Mouse (Mus musculus): Measurements from ENCODE around the gene St6galnac3.

The St6galnac3 gene

GRCm38 (mm10) chr3:153348797-153349465, 376.0 kb downstream of the St6galnac3 start:
- no peak for DNase-seq (ENCODE audit: low spot score)

- no peak for DNase-seq (ENCODE audit: low spot score)
These were observed 380.0 kb downstream of the St6galnac3 start for GRCm38 (mm10) chr3:153344979-153345378.

- no peak for DNase-seq (ENCODE audit: low spot score)
These were observed 385.0 kb downstream of the St6galnac3 start for GRCm38 (mm10) chr3:153339940-153340339.

GRCm38 (mm10) chr3:153339091-153339490, 385.9 kb downstream of the St6galnac3 start:
- DNase-seq (ENCODE audit: low spot score): no peak

GRCm38 (mm10) chr3:153337779-153338178, 387.2 kb downstream of the St6galnac3 start:
- no peak for DNase-seq (ENCODE audit: low spot score)

GRCm38 (mm10) chr3:153337221-153337620, 387.8 kb downstream of the St6galnac3 start:
- DNase-seq (ENCODE audit: low spot score): no peak

- no peak for DNase-seq (ENCODE audit: low spot score)
These were observed 390.7 kb downstream of the St6galnac3 start for GRCm38 (mm10) chr3:153334152-153334825.

GRCm38 (mm10) chr3:153324307-153324706, 400.7 kb downstream of the St6galnac3 start:
- no peak for DNase-seq (ENCODE audit: low spot score)

GRCm38 (mm10) chr3:153323446-153323845, 401.5 kb downstream of the St6galnac3 start:
- no peak for DNase-seq (ENCODE audit: low spot score)

GRCm38 (mm10) chr3:153313583-153313982, 411.4 kb downstream of the St6galnac3 start:
- DNase-seq (ENCODE audit: low spot score): no peak

GRCm38 (mm10) chr3:153313167-153313566, 411.8 kb downstream of the St6galnac3 start:
- no peak for DNase-seq (ENCODE audit: low spot score)

- no peak for DNase-seq (ENCODE audit: low spot score)
These were observed 413.0 kb downstream of the St6galnac3 start for GRCm38 (mm10) chr3:153312006-153312405.

- no peak for DNase-seq (ENCODE audit: low spot score)
These were observed 416.6 kb downstream of the St6galnac3 start for GRCm38 (mm10) chr3:153308379-153308778.

- DNase-seq (ENCODE audit: low spot score): no peak
These were observed 419.8 kb downstream of the St6galnac3 start for GRCm38 (mm10) chr3:153305153-153305552.

GRCm38 (mm10) chr3:153302376-153302775, 422.6 kb downstream of the St6galnac3 start:
- DNase-seq (ENCODE audit: low spot score): no peak

GRCm38 (mm10) chr3:153296375-153297068, 428.5 kb downstream of the St6galnac3 start:
- DNase-seq (ENCODE audit: low spot score): no peak

GRCm38 (mm10) chr3:153292853-153293252, 432.1 kb downstream of the St6galnac3 start:
- no peak for DNase-seq (ENCODE audit: low spot score)

GRCm38 (mm10) chr3:153292363-153292762, 432.6 kb downstream of the St6galnac3 start:
- no peak for DNase-seq (ENCODE audit: low spot score)

- no peak for DNase-seq (ENCODE audit: low spot score)
These were observed 433.4 kb downstream of the St6galnac3 start for GRCm38 (mm10) chr3:153291406-153292045.

GRCm38 (mm10) chr3:153289971-153290370, 435.0 kb downstream of the St6galnac3 start:
- no peak for DNase-seq (ENCODE audit: low spot score)

- DNase-seq (ENCODE audit: low spot score): no peak
These were observed 437.4 kb downstream of the St6galnac3 start for GRCm38 (mm10) chr3:153287564-153287963.

- no peak for DNase-seq (ENCODE audit: low spot score)
These were observed 437.9 kb downstream of the St6galnac3 start for GRCm38 (mm10) chr3:153287081-153287480.
